Mouse (Mus musculus) forebrain, embryonic 12.5 days (tissue): ENCODE results near the gene Hand1. TPM values are rescaled to one million over a fixed set of nuclear protein-coding genes. Genes with fewer than 3 reads are reported as not detected.
"Not testable (repeated sequence)": the region's sequence is repeated elsewhere in the genome, so short reads cannot be mapped to it uniquely, and the experiment has no call there.

Source experiments
- ATAC-seq: fragments of 200-750 bp; cut with Nextera tagmentation; 2 replicates; pipeline ENCODE4 v1.8.0; 2017; ENCODE audit warnings: moderate TSS enrichment; ENCODE audit not compliant: low FRiP score
- H3K27ac ChIP-seq: fragments of 300-500 bp; sonication (generic); 2 replicates; pipeline ENCODE4 v1.5.1; 2016; ENCODE audit warnings: mild to moderate bottlenecking
- H3K27me3 ChIP-seq: fragments of 300-500 bp; sonication (generic); 2 replicates; pipeline ENCODE4 v1.6.1; 2016; ENCODE audit warnings: mild to moderate bottlenecking
- H3K36me3 ChIP-seq: fragments of 300-500 bp; sonication (generic); replicated peaks from 2 replicates; pipeline ENCODE4 v1.6.1; 2016; ENCODE audit warnings: mild to moderate bottlenecking
- H3K4me1 ChIP-seq: fragments of 300-500 bp; sonication (generic); 2 replicates; pipeline ENCODE4 v1.6.1; 2016
- H3K4me2 ChIP-seq: fragments of 300-500 bp; sonication (generic); 2 replicates; pipeline ENCODE4 v1.6.1; 2016; ENCODE audit warnings: mild to moderate bottlenecking, moderate library complexity
- H3K4me3 ChIP-seq: fragments of 300-500 bp; sonication (generic); replicated peaks from 2 replicates; pipeline ENCODE4 v1.5.1; 2016; ENCODE audit warnings: mild to moderate bottlenecking
- H3K9ac ChIP-seq: fragments of 300-500 bp; sonication (generic); 2 replicates; pipeline ENCODE4 v1.6.1; 2016; ENCODE audit warnings: mild to moderate bottlenecking
- H3K9me3 ChIP-seq: fragments of 300-500 bp; sonication (generic); 2 replicates; pipeline ENCODE4 v1.6.1; 2016
- WGBS: fragments of 180-500 bp; shearing (Covaris S2); methylation state at CpG from one replicate; pipeline ENCODE4 v1.1.7; 2016; 5-methylcytosine and 5-hydroxymethylcytosine counted together
- polyA plus RNA-seq: library from polyadenylated mRNA; unstranded; fragments of >200 nt; fragmentation: Nextera tagmentation; extraction: Ambion mirVana; gene quantifications from 2 replicates; pipeline ENCODE4 v1.2.1, GENCODE M21; 2016

The Hand1 gene
- polyA plus RNA-seq, 1 experiment from 2014 or later = not detected

DNA sequence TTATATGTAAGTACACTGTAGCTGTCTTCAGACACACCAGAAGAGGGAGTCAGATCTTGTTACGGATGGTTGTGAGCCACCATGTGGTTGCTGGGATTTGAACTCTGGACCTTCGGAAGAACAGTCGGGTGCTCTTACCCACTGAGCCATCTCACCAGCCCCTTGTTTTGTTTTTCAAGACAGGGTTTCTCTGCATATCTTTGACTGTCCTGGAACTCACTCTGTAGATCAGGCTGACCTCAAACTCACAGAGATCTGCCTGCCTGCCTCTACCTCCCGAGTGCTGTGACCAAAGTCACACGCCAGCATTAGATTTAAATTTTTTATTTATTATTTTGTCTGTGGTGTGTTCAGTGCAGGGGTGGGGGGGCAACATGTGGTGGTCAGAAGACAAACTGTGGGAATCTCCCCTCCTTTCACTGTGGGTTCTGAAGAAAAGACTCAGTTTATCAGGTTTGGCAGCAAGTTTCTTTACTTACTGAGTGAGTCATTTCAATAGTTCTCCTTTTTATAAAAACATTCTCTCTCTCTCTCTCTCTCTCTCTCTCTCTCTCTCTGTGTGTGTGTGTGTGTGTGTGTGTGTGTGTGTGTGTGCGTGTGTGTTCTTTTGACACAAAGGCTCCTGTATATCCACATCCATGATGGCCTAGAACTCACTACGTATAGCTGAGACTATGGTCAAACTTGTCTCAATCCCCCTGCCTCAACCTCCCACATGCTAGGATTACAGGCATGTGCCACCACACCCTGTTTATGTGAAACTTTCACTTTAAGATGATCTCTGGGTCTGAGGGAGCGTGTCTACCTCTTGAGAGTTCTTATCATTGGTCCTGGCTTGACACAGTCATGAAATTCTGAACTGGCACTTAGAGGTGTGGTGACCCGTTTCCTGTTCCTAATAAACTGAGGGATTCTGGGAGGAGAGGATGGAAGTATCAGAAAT lies 14.1 kb upstream of the Hand1 start:
- H3K27ac ChIP-seq, H3K4me1 ChIP-seq, H3K36me3 ChIP-seq, H3K4me2 ChIP-seq, H3K9ac ChIP-seq, H3K4me3 ChIP-seq, ATAC-seq, H3K9me3 ChIP-seq: not testable (repeated sequence)
- WGBS = 86% methylated on average over 9 of the region's 9 CpGs
- H3K27me3 ChIP-seq = peaks cover 41% of the 10 kb centered on the region

DNA sequence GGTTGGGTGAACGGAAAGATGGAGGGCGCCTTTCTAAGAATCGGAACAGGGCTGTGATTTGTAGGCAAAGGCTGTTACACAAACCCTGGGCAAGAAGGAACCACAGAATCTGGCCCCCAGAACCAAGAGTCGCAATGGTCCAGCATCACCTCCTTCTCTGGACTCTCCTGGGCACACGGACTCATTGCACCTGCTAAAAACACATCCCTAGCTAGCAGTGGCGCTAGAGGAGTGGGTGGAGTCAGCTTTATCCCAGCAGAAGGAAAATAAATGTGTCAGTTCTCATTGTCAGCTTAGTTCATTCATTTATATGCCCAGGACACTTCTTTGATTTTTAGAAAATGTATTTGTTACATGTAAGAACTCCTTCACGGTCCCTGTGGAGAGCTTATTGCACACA lies 8.8 kb upstream of the Hand1 start:
- Histone ChIP-seq H3K4me1 (0 out of 2 replicates have a peak, but pooled peaks cover 8% of the 10 kb centered on the region), H3K27ac (no peak overlapping the region), H3K9ac (no peak overlapping the region), H3K4me2 (no peak overlapping the region), H3K27me3 (peaks cover 72% of the 10 kb centered on the region), H3K36me3 (no peaks in the 10 kb centered on the region), H3K4me3 (no peak overlapping the region), H3K9me3 (no peaks in the 10 kb centered on the region)
- no peak for ATAC-seq
- WGBS = 16% methylated on average over 7 of the region's 7 CpGs

DNA sequence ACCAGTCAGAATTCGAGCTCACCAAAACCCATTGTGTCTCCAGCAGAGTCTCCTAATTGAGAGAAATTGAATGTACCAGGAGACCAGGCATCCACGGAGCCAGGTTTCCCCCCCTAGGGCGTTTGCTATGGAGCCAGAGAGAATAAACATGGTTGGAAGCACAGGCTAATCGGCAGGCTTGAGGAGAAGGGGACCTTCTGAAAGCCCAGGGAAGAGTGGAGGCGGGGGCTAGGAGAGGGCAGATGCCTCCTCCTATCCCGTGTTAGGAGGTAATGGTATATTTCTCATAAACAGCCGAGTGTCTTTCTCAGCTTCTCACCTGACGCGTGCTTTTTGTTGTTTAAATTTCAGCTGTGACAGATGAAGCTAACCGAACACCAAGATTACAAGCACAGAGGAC lies 8.4 kb upstream of the Hand1 start:
- Histone ChIP-seq H3K4me2 (no peak overlapping the region), H3K27ac (no peak overlapping the region), H3K36me3 (no peaks in the 10 kb centered on the region), H3K9me3 (no peaks in the 10 kb centered on the region), H3K4me3 (no peak overlapping the region), H3K9ac (no peak overlapping the region), H3K27me3 (peaks cover 76% of the 10 kb centered on the region), H3K4me1 (0 out of 2 replicates have a peak, but pooled peaks cover 8% of the 10 kb centered on the region)
- 6% methylated on average over 10 of the region's 10 CpGs for WGBS
- no peak for ATAC-seq

DNA sequence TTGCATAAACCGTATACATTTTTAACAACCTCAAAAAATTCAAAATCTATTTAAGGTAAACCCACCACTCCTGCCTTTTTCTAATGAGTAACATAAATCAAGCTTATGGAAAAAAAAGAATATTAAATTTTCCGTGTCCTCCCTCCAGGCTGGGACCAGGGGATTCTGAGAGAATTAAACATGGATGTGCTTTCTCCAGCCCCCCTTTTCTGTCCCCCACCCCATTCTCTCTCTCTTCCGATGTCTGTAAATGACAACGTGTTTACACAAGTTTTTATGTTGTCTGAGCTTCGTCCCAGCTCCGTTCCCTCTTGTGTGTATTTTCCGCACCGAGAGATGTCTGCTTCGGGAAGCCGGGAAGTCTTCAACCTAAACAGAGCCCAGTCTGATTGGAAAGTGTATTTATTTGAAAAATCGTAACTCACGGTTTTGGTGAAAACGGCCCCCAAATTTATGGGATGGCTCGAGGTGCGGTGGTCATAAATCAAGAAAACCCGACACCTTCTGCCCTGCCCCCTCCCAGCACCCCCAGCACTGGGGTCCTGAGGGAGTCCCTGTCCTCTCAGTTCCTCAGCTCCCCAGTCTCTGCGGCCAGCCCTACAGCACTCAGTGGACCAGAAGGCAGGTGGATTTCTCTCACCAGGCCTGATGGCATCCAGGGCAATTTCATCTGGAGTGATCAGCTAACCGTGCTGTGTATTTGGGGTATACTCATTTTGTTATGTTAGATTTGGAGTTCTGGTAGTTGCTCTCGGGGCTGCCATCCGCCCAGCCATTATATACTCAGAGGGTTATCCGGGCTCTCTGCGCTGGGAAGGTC lies 5.5 kb upstream of the Hand1 start:
- Histone ChIP-seq H3K9me3 (no peaks in the 10 kb centered on the region), H3K4me1 (peaks cover 11% of the 10 kb centered on the region; the same call in 1 of the 2 replicates), H3K4me3 (no peak overlapping the region), H3K36me3 (no peaks in the 10 kb centered on the region), H3K9ac (no peak overlapping the region), H3K4me2 (no peak overlapping the region), H3K27ac (no peak overlapping the region), H3K27me3 (peaks cover 95% of the 10 kb centered on the region)
- ATAC-seq = no peak
- WGBS = 4% methylated on average over 22 of the region's 22 CpGs

DNA sequence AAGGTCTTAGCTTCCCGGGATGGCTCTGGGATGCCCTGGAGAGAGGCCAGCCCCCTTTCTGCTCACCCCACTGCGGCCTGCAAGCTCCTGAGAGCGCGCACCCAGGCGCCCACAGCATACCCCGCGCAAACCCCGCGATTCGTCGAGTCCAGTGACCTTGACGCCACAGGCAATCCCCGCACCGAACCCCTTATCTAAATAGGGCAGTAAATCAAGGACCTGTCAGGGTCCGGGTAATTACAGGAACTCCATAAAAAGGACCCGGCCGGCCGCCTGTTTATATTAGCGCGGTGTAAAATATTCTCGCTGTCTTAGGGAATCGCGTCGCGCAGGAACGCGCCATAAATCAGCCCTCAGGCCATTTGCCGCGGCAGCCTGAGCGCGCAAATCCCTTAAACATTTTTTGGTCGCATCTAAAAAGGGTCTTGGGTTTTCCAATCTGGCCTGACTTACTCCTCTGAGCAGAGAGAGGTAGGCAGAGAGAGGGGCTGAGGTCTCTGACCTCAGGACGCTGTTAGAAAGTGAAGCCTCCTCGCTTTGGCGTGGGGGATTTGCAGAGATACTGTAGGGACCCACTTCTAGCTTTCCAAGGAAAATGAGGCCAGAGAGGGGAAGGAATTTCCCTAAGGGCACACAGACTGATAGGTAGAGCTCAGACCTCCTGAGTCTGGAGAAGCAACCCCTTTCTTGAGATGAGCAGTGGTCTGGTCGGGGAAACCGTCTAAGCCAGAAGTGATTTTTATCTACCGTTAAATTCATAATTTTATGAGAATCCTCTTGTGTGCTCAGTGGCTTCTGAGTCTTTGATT lies 4.5 kb upstream of the Hand1 start:
- H3K4me1 ChIP-seq = peaks cover 14% of the 10 kb centered on the region; the same call in 1 of the 2 replicates
- no peak overlapping the region for H3K4me2 ChIP-seq
- no peak for ATAC-seq
- H3K9me3 ChIP-seq = no peaks in the 10 kb centered on the region
- no peaks in the 10 kb centered on the region for H3K36me3 ChIP-seq
- no peak overlapping the region for H3K9ac ChIP-seq
- no peak overlapping the region for H3K4me3 ChIP-seq
- H3K27me3 ChIP-seq = peaks cover 95% of the 10 kb centered on the region
- H3K27ac ChIP-seq = no peak overlapping the region
- WGBS = under 1% methylated on average over 38 of the region's 38 CpGs

DNA sequence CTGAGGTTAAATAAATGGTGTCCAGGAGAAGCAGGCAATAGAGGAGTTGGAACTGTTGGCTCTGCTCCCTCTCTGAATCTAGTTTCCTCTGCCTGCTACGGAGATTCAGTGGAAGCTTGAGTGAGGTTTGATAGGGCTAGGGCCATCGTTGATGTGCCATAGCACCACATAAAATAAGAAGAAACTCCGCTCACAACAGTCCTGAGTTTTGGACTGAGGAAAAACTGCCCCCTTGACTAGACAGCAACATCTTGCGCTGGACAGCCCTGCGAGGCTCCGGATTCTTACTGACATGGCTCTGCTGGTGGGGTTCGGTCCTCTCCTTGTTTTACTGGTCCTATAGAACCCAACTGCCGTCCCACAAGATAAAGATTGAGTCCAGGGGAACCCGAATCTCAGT lies 3.8 kb upstream of the Hand1 start:
- Histone ChIP-seq H3K27ac (no peak overlapping the region), H3K9ac (no peak overlapping the region), H3K9me3 (no peaks in the 10 kb centered on the region), H3K4me3 (no peak overlapping the region), H3K36me3 (no peaks in the 10 kb centered on the region), H3K4me1 (peaks cover 14% of the 10 kb centered on the region; the same call in 1 of the 2 replicates), H3K27me3 (peaks cover 98% of the 10 kb centered on the region), H3K4me2 (no peak overlapping the region)
- no peak for ATAC-seq
- whole genome bisulfite sequencing = 3% methylated on average over 9 of the region's 9 CpGs

DNA sequence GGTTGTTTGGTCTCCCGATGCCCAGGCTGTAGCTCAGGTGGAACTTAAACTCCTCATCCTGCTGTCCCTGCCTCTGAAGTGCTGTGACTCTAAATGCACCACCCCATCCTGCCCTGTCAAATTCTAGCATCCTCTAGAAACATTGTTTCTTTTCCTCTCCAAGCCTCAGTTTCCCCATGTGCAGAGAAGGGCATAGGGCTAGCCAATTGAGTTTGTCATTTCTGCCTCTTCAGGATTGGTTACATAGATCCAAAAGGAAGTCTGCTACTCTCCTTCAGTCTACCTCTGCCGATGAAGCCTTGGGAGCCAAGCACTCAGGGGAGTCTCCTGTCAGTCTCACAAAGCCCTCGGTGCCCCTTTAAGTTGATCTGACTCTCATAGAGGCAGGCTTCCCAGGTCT lies 3.3 kb upstream of the Hand1 start:
- no peak overlapping the region for H3K27ac ChIP-seq
- H3K36me3 ChIP-seq = no peaks in the 10 kb centered on the region
- peaks cover 98% of the 10 kb centered on the region for H3K27me3 ChIP-seq
- no peak overlapping the region for H3K9ac ChIP-seq
- peaks cover 13% of the 10 kb centered on the region; the same call in 1 of the 2 replicates for H3K4me1 ChIP-seq
- no peak for ATAC-seq
- WGBS = 10% methylated on average over 3 of the region's 3 CpGs
- no peak overlapping the region for H3K4me3 ChIP-seq
- no peaks in the 10 kb centered on the region for H3K9me3 ChIP-seq
- no peak overlapping the region for H3K4me2 ChIP-seq

DNA sequence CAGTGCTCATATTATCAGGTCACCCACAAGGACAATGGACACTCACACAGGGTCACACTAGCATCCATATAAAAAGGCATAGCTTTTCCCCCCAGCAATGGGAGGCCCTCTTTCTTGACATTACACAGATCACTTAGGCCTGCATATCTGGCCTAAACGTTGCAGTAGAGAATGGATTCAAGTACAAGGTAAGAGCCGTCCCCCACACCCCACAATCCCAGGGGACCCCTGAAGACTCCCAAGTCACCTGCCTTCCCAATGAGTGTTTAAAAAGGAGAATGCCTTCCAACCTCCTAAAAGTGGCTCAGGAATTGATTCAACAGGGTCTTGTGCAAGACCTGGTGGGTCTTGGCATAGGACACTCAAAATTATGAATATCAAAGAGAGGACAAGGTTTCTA lies 2.7 kb upstream of the Hand1 start:
- H3K27ac ChIP-seq = no peak overlapping the region
- H3K9me3 ChIP-seq = no peaks in the 10 kb centered on the region
- no peak for ATAC-seq
- no peaks in the 10 kb centered on the region for H3K36me3 ChIP-seq
- H3K9ac ChIP-seq = no peak overlapping the region
- peaks cover 98% of the 10 kb centered on the region for H3K27me3 ChIP-seq
- no peak overlapping the region for H3K4me2 ChIP-seq
- peaks cover 9% of the 10 kb centered on the region; the same call in 1 of the 2 replicates for H3K4me1 ChIP-seq
- no peak overlapping the region for H3K4me3 ChIP-seq
- WGBS = 1% methylated on average over 2 of the region's 2 CpGs

DNA sequence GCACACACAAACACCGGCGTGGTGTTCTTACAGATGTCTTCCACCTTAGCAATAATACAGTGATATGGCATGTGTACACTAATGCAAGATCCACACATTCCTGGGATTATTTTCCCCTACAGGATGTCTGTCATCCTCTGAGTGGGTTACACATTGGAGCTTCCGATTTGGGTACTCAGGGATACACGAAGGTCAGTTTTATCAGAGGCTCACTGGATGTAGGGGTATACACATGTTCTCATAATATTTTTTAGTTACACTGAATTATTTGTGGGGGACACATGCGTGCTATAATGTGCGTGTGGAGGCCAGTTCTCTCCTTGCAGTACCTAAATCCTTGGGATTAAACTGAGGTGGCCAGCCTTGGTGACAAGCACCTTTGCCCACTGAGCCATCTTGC lies 1.4 kb upstream of the Hand1 start:
- no peak overlapping the region for H3K4me3 ChIP-seq
- no peak overlapping the region for H3K4me2 ChIP-seq
- peaks cover 98% of the 10 kb centered on the region for H3K27me3 ChIP-seq
- H3K9ac ChIP-seq = no peak overlapping the region
- no peak for ATAC-seq
- no peaks in the 10 kb centered on the region for H3K9me3 ChIP-seq
- no peaks in the 10 kb centered on the region for H3K36me3 ChIP-seq
- H3K27ac ChIP-seq = no peak overlapping the region
- H3K4me1 ChIP-seq = peaks cover 14% of the 10 kb centered on the region
- 8% methylated on average over 6 of the region's 6 CpGs for WGBS

DNA sequence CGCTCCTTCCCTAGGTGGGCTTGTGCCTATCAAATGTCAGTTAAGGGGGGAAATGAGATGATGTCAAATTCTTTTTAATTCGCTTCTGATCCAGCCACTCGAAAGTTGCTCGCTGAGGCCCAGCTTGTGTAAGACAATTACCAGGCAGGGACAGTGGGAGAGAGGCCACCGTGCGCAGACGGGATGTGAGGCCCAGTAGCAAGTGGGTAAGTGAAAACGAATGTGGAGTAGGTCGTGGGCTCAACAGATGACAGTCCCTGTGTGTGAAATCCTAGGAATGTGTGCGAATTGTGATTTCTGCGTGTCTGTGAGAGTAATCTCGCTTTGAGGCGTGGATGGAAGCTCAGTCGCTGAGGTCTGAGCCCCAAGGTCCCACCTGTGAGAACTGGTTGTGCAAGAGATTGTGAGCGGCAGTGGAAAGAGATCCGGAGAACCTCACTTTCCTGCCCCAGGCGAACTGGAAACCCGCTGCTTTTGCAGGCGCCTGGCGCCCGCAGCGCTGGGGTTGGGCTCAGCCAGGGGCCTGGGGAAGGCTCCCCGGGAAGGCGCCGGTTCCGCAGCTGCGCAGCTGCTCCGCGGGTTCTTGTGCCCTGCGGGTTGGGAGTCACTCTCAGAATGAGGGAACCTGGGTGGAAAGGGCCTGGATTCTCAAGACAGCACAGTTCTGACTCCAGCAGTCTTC lies 819 bp upstream of the Hand1 start:
- Histone ChIP-seq H3K27me3 (peaks cover 98% of the 10 kb centered on the region), H3K4me3 (no peak overlapping the region), H3K36me3 (no peaks in the 10 kb centered on the region), H3K9ac (no peak overlapping the region), H3K4me2 (no peak overlapping the region), H3K4me1 (peaks cover 19% of the 10 kb centered on the region), H3K9me3 (no peaks in the 10 kb centered on the region), H3K27ac (no peak overlapping the region)
- 1% methylated on average over 30 of the region's 30 CpGs for WGBS
- ATAC-seq = no peak

DNA sequence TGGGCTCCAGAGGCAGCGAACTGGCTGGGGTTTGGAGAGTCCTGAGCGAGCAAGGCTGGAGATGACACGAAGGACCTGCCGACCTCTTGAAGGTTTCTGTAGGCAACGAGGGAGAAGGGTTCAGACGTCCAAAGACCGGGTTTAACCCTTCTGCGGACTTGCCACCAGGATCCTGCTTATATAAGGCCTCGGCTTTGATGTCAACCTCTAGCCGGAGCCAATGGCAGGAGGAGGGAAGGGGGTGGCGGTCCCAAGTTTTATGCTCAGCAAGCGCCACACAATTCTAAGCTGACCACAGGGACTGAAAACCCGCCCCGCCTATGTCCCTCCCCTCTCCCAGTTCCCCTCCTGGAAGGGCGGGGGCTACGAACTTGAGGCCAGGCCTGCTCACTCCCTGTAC lies 757 bp downstream of the Hand1 start:
- peaks cover 29% of the 10 kb centered on the region for H3K4me1 ChIP-seq
- peaks cover 98% of the 10 kb centered on the region for H3K27me3 ChIP-seq
- H3K9me3 ChIP-seq = no peaks in the 10 kb centered on the region
- H3K27ac ChIP-seq = no peak overlapping the region
- H3K4me2 ChIP-seq = no peak overlapping the region
- 2% methylated on average over 16 of the region's 16 CpGs for WGBS
- no peaks in the 10 kb centered on the region for H3K36me3 ChIP-seq
- H3K4me3 ChIP-seq = no peak overlapping the region
- H3K9ac ChIP-seq = no peak overlapping the region
- ATAC-seq = no peak
